8 mouse cellular contexts compared by ENCODE assay signal in the genomic region with DNA sequence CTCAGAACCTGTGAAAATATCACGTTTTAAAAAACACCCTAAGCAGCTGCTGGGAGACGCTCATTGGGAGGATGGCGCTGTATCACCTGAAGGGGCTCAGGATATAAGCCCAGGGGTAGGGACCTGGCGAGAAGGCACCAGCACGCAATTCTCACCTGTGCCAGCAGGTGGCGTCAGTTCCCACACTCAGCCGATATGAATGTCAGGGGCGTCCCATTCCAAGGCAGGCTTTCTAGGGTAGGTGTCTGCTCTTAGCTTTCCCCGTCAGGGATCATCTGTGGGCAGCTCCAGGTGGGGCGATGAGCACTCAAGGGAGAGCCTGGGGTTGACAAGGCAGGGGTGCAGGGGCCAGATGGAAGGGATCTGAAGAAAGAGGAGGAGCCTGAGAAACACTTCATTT. TPM values are rescaled to one million over a fixed set of nuclear protein-coding genes. Genes with fewer than 3 reads are reported as not detected.
DNase-seq lines count a peak whose midpoint lies in the region; ATAC-seq and TF ChIP-seq lines count a peak whose summit lies in the region.

No protein-coding gene starts in this region.

- no peak overlapping the region for H3K4me3 ChIP-seq in kidney, adult 2 months (ENCODE audit: insufficient read depth, low read depth, low read length)
- H3K4me3 ChIP-seq in kidney, embryonic 16.5 days (ENCODE audit: low read length), result no peak overlapping the region
- H3K4me3 ChIP-seq in ES-E14 (ENCODE audit: insufficient read depth in 1 of 2, low read depth in 1 of 2, low read length in 2 of 2, poor library complexity in 1 of 2, severe bottlenecking in 1 of 2), result no peak overlapping the region
- no peak overlapping the region for H3K4me3 ChIP-seq in neural tube, embryonic 14.5 days (ENCODE audit: low read depth, low read length)

- H3K4me2 ChIP-seq in kidney, embryonic 16.5 days (replicated peaks; ENCODE audit: low read depth, low read length), result no peak overlapping the region
- H3K4me2 ChIP-seq in neural tube, embryonic 14.5 days (ENCODE audit: low read depth, low read length), result no peak overlapping the region

- no peak for ATAC-seq in kidney, embryonic 16.5 days (ENCODE audit: low FRiP score, low TSS enrichment)
- peak; percentile 44; the same call in 1 of the 2 replicates for ATAC-seq in neural tube, embryonic 14.5 days (ENCODE audit: low read depth)

- no peak for TF ChIP-seq POLR2A in kidney, adult 2 months (IDR thresholded peaks at IDR 0.05; ENCODE audit: low read depth, low read length)

- in situ Hi-C loops in ES-E14 (cut with MboI; ENCODE audit: low sequenced_read_pairs in 2 of 2, unreplicated experiment in 2 of 2), result loop anchor here (10.0 to 25.0 kb wide), 2 partner anchors 294 to 302 kb away; partner anchors contain the start of gene Efcab6 (in 1 of the 2)

- H3K9me3 ChIP-seq in kidney, embryonic 16.5 days (ENCODE audit: low read length), result no peaks in the 10 kb centered on the region
- H3K9me3 ChIP-seq in ES-E14 (ENCODE audit: control insufficient read depth, insufficient read depth, low read depth, low read length), result no peaks in the 10 kb centered on the region
- H3K9me3 ChIP-seq in neural tube, embryonic 14.5 days (ENCODE audit: control insufficient read depth, low read length), result no peaks in the 10 kb centered on the region

- intact Hi-C loops in left cerebral cortex, postnatal 4 days (cut with DNase I), result no loop called here

- no peak for DNase-seq in kidney, adult 2 months
- peak; percentile 60 for DNase-seq in ES-E14 (ENCODE audit: low read depth, low spot score)
- peak; percentile 6 for DNase-seq in c-Kit-positive CD71-positive TER-119-negative erythroid progenitor cells, embryonic 14.5 days (ENCODE audit: low read depth)
- DNase-seq in forelimb bud, embryonic 11.5 days (ENCODE audit: low read depth, low spot score), result peak; percentile 59
- DNase-seq in left cerebral cortex, postnatal 4 days, result peak; percentile 75
- no peak for DNase-seq in Muller cell, postnatal 12 days (ENCODE audit: inconsistent ontology term)

- H3K27me3 ChIP-seq in kidney, adult 2 months (replicated peaks; ENCODE audit: control insufficient read depth, insufficient read depth, low read length), result no peaks in the 10 kb centered on the region
- H3K27me3 ChIP-seq in kidney, embryonic 16.5 days (ENCODE audit: insufficient read depth, low read length), result no peaks in the 10 kb centered on the region
- no peaks in the 10 kb centered on the region for H3K27me3 ChIP-seq in neural tube, embryonic 14.5 days (ENCODE audit: control insufficient read depth, insufficient read depth, low read length)

- WGBS in kidney, adult 2 months, result 4% methylated on average over 10 of the region's 10 CpGs
- 4% methylated on average over 10 of the region's 10 CpGs for WGBS in kidney, embryonic 16.5 days
- 9% methylated on average over 10 of the region's 10 CpGs for WGBS in neural tube, embryonic 14.5 days

- peak; percentile 74 for TF ChIP-seq CTCF in kidney, adult 2 months (conservative IDR thresholded peaks at IDR 0.05; ENCODE audit: insufficient read depth, insufficient read length, low read depth, low read length)

- H3K4me1 ChIP-seq in kidney, adult 2 months (ENCODE audit: control insufficient read depth, insufficient read depth, low read length), result no peaks in the 10 kb centered on the region
- H3K4me1 ChIP-seq in kidney, embryonic 16.5 days (ENCODE audit: insufficient read depth, low read length), result no peaks in the 10 kb centered on the region
- H3K4me1 ChIP-seq in ES-E14 (ENCODE audit: control insufficient read depth in 2 of 2, insufficient read depth in 2 of 2, low read length in 2 of 2, poor library complexity in 1 of 2), result peaks cover 0 to 6% of the 10 kb centered on the region in 2 experiments; a peak in 2 of 4 replicates
- H3K4me1 ChIP-seq in neural tube, embryonic 14.5 days (ENCODE audit: control insufficient read depth, insufficient read depth, low read length), result no peaks in the 10 kb centered on the region; the same call in 1 of the 2 replicates

- H3K36me3 ChIP-seq in kidney, adult 2 months (ENCODE audit: control insufficient read depth, insufficient read depth, low read length), result no peaks in the 10 kb centered on the region
- no peaks in the 10 kb centered on the region for H3K36me3 ChIP-seq in kidney, embryonic 16.5 days (ENCODE audit: insufficient read depth, low read length)
- no peaks in the 10 kb centered on the region for H3K36me3 ChIP-seq in ES-E14 (ENCODE audit: control insufficient read depth, insufficient read depth, low read length, poor library complexity, severe bottlenecking)
- H3K36me3 ChIP-seq in neural tube, embryonic 14.5 days (ENCODE audit: control insufficient read depth, insufficient read depth, low read length), result no peaks in the 10 kb centered on the region

- H3K9ac ChIP-seq in kidney, embryonic 16.5 days (replicated peaks; ENCODE audit: low read length), result no peak overlapping the region
- H3K9ac ChIP-seq in ES-E14 (ENCODE audit: insufficient read depth, low read depth, low read length, poor library complexity, severe bottlenecking), result no peak overlapping the region
- no peak overlapping the region for H3K9ac ChIP-seq in neural tube, embryonic 14.5 days (replicated peaks; ENCODE audit: low read depth, low read length)

- no peak overlapping the region for H3K27ac ChIP-seq in kidney, adult 2 months (ENCODE audit: insufficient read depth, low read depth, low read length)
- H3K27ac ChIP-seq in kidney, embryonic 16.5 days (ENCODE audit: low read length), result no peak overlapping the region
- no peak overlapping the region for H3K27ac ChIP-seq in ES-E14 (ENCODE audit: insufficient read depth, low read depth, low read length, poor library complexity, severe bottlenecking)
- no peak overlapping the region for H3K27ac ChIP-seq in neural tube, embryonic 14.5 days (ENCODE audit: low read depth, low read length)

TF ChIP-seq in ES-E14, 5 proteins besides CTCF, POLR2A, EP300 and RAD21:
- no peak for TF ChIP-seq CHD2 (IDR thresholded peaks at IDR 0.05; ENCODE audit: low read depth, low read length)
- TF ChIP-seq ZC3H11A (IDR thresholded peaks at IDR 0.05; ENCODE audit: borderline replicate concordance, low read depth, low read length), result peak; percentile 34; the same call in 1 of the 2 replicates

RNA-seq across cellular contexts. Expression of gene Mpped1, which starts 18.6 kb away (rescaled TPM):
- not detected in 2 replicates for polyA plus RNA-seq in kidney, adult 2 months (2012; rRNA removed)
- polyA plus RNA-seq in kidney, embryonic 16.5 days (2015; fragmentation: Nextera tagmentation; extraction: Ambion mirVana), result 0.39 and 0.42 TPM in 2 replicates
- total RNA-seq in ES-E14 (2012; rRNA removed), result 0.40 and 0.90 TPM in 2 replicates
- total RNA-seq in left cerebral cortex, postnatal 4 days (2021), result 100 to 1,000 TPM; 444 to 539 TPM
- 37.6 and 39.2 TPM in 2 replicates for polyA plus RNA-seq in neural tube, embryonic 14.5 days (2014; fragmentation: Nextera tagmentation; extraction: Ambion mirVana)

RNA-seq across cellular contexts. Expression of gene Scube1, which starts 35.9 kb away (rescaled TPM):
- 3.5 TPM in 2 replicates for polyA plus RNA-seq in kidney, adult 2 months (2012; rRNA removed)
- 4.8 and 4.9 TPM in 2 replicates for polyA plus RNA-seq in kidney, embryonic 16.5 days (2015; fragmentation: Nextera tagmentation; extraction: Ambion mirVana)
- total RNA-seq in ES-E14 (2012; rRNA removed), result 1.6 and 1.7 TPM in 2 replicates
- 10 to 100 TPM; 61.6 to 73.2 TPM for total RNA-seq in left cerebral cortex, postnatal 4 days (2021)
- polyA plus RNA-seq in neural tube, embryonic 14.5 days (2014; fragmentation: Nextera tagmentation; extraction: Ambion mirVana), result 9.4 and 14.1 TPM in 2 replicates

Comparison
In these comparisons a context has a peak if more than half of its experiments do, and no peak if none do; other contexts are left out.
1. DNase-seq: peak in ES-E14 (single experiment), c-Kit-positive CD71-positive TER-119-negative erythroid progenitor cells, embryonic 14.5 days (single experiment), forelimb bud, embryonic 11.5 days (single experiment) and left cerebral cortex, postnatal 4 days (single experiment); none in kidney, adult 2 months (single experiment) and Muller cell, postnatal 12 days (single experiment).
2. RNA of gene Mpped1, which starts 18.6 kb away (polyA plus RNA-seq): 37.6 to 39.2 TPM in neural tube, embryonic 14.5 days; 0.39 to 0.42 TPM in kidney, embryonic 16.5 days and not detected in kidney, adult 2 months; every median in the first group is over 10 times any median in the second.